Mouse (Mus musculus): ENCODE data around the gene Mrnip.

Mrnip gene

GRCm38 (mm10) chr11:50227226-50227625 is 53.0 kb downstream of the Mrnip start:
- DNase-seq = peak in 1 of 2 experiments; percentile 45

- DNase-seq = peak; percentile 68 to 80
These were observed 53.5 kb downstream of the Mrnip start for GRCm38 (mm10) chr11:50227736-50228135.

- DNase-seq = peak; percentile 82
These were observed 54.5 kb downstream of the Mrnip start for GRCm38 (mm10) chr11:50228772-50229171.

GRCm38 (mm10) chr11:50229252-50229910 is 55.1 kb downstream of the Mrnip start:
- DNase-seq = peak; percentile 95 to 97

- peak; percentile 45 to 49 for DNase-seq
These were observed 56.4 kb downstream of the Mrnip start for GRCm38 (mm10) chr11:50230481-50231304.

GRCm38 (mm10) chr11:50231411-50231810 is 57.2 kb downstream of the Mrnip start:
- DNase-seq = peak; percentile 81 to 84

- no peak for DNase-seq
These were observed 58.8 kb downstream of the Mrnip start for GRCm38 (mm10) chr11:50233022-50233421.

- DNase-seq = no peak
These were observed 59.7 kb downstream of the Mrnip start for GRCm38 (mm10) chr11:50233993-50234392.

- DNase-seq = no peak
These were observed 60.4 kb downstream of the Mrnip start for GRCm38 (mm10) chr11:50234606-50235005.

GRCm38 (mm10) chr11:50236540-50236936 is 62.3 kb downstream of the Mrnip start:
- DNase-seq = peak; percentile 76 to 79

GRCm38 (mm10) chr11:50236937-50237835 is 62.9 kb downstream of the Mrnip start:
- DNase-seq = no peak

- no peak for DNase-seq
These were observed 64.1 kb downstream of the Mrnip start, which contains the start of gene Ltc4s for GRCm38 (mm10) chr11:50238324-50238723. Gene Ltc4s (minus strand): TSS chr11:50238616.

GRCm38 (mm10) chr11:50238821-50239791 is 64.9 kb downstream of the Mrnip start:
- DNase-seq = no peak

GRCm38 (mm10) chr11:50240235-50240911 is 66.1 kb downstream of the Mrnip start:
- DNase-seq = no peak

- no peak for DNase-seq
These were observed 69.7 kb downstream of the Mrnip start for GRCm38 (mm10) chr11:50243926-50244325.

- DNase-seq = no peak
These were observed 71.0 kb downstream of the Mrnip start for GRCm38 (mm10) chr11:50245269-50245668.

- DNase-seq = no peak
These were observed 74.4 kb downstream of the Mrnip start for GRCm38 (mm10) chr11:50248473-50249171.

Measured in cerebellum, postnatal 14 days (tissue).